Mouse (Mus musculus) MEL (cell line): ENCODE measurements at regions not wholly inside any gene's neighbourhood (a gene's known extent, or its start where the extent isn't known, plus 50 kb on each side); places are given as distances from the start of the nearest gene placed in this dataset.

ENCODE experiments used
- DNase-seq: peaks from one replicate; pipeline ENCODE4 v3.0.0; 2011; ENCODE audit warnings: low read depth, low spot score
- H3K27ac ChIP-seq: 2 replicates; pipeline ENCODE4 v1.5.1; 2012; ENCODE audit warnings: low read depth, mild to moderate bottlenecking, control low read depth, low read length, moderate library complexity; ENCODE audit not compliant: control insufficient read depth
- H3K27me3 ChIP-seq, 2 experiments: fragments of 150-350 bp in 1 of 2; sonication (generic) in 1 of 2; 2 replicates each; pipeline ENCODE4 v1.6.1; 2012; ENCODE audit warnings: low read length in 2 of 2, mild to moderate bottlenecking in 2 of 2, improper control_type of control experiment in 1 of 2, moderate library complexity in 1 of 2; ENCODE audit not compliant: insufficient read depth in 2 of 2, control insufficient read depth in 1 of 2
- H3K36me3 ChIP-seq, 2 experiments: 2 replicates each; pipeline ENCODE4 v1.6.1; 2012 to 2014; ENCODE audit warnings: low read length in 2 of 2, improper control_type of control experiment in 1 of 2, inconsistent platforms in 1 of 2, mild to moderate bottlenecking in 1 of 2; ENCODE audit not compliant: insufficient read depth in 2 of 2, control insufficient read depth in 1 of 2
- H3K4me1 ChIP-seq, 2 experiments: fragments of 150-350 bp in 1 of 2; sonication (generic) in 1 of 2; 2 replicates each; pipeline ENCODE4 v1.6.1; 2012; ENCODE audit warnings: low read length in 2 of 2, improper control_type of control experiment in 1 of 2, mild to moderate bottlenecking in 1 of 2; ENCODE audit not compliant: insufficient read depth in 2 of 2, control insufficient read depth in 1 of 2
- H3K4me3 ChIP-seq, 2 experiments: fragments of 150-350 bp in 1 of 2; sonication (generic) in 1 of 2; 2 replicates each; pipeline ENCODE4 v1.5.1; 2012; ENCODE audit warnings: low read depth in 2 of 2, low read length in 2 of 2, mild to moderate bottlenecking in 2 of 2, moderate library complexity in 2 of 2, control low read depth in 1 of 2, improper control_type of control experiment in 1 of 2; ENCODE audit not compliant: control insufficient read depth in 1 of 2, insufficient read depth in 1 of 2
- H3K79me2 ChIP-seq: 2 replicates; pipeline ENCODE4 v1.6.1; 2012; ENCODE audit warnings: mild to moderate bottlenecking, low read length, moderate library complexity; ENCODE audit not compliant: control insufficient read depth, poor library complexity, insufficient read depth
- H3K9ac ChIP-seq: 2 replicates; pipeline ENCODE4 v1.6.1; 2012; ENCODE audit warnings: low read depth, mild to moderate bottlenecking, control low read depth, low read length, moderate library complexity; ENCODE audit not compliant: control insufficient read depth, poor library complexity, severe bottlenecking
- H3K9me3 ChIP-seq: fragments of 150-350 bp; sonication (generic); replicated peaks from 2 replicates; pipeline ENCODE4 v1.6.1; 2012; ENCODE audit warnings: mild to moderate bottlenecking, low read length, improper control_type of control experiment, moderate library complexity; ENCODE audit not compliant: insufficient read depth
- CHD1 ChIP-seq: IDR thresholded peaks from 2 replicates; pipeline ENCODE4 v1.6.1; 2012; ENCODE audit warnings: low read depth, mild to moderate bottlenecking, inconsistent platforms, low read length, improper control_type of control experiment
- CHD2 ChIP-seq: IDR thresholded peaks from 2 replicates; pipeline ENCODE4 v1.6.1; 2011; ENCODE audit warnings: low read length, improper control_type of control experiment
- ETS1 ChIP-seq: IDR thresholded peaks from 2 replicates; pipeline ENCODE4 v1.6.1; 2012; ENCODE audit warnings: low read depth, mild to moderate bottlenecking, inconsistent platforms, low read length, improper control_type of control experiment, moderate library complexity
- HCFC1 ChIP-seq: IDR thresholded peaks from 2 replicates; pipeline ENCODE4 v1.6.1; 2012; ENCODE audit warnings: low read depth, mild to moderate bottlenecking, inconsistent platforms, low read length, improper control_type of control experiment, moderate library complexity
- NELFE ChIP-seq: IDR thresholded peaks from 2 replicates; pipeline ENCODE4 v1.6.1; 2011; ENCODE audit warnings: low read depth, low read length, improper control_type of control experiment
- POLR2AphosphoS2 ChIP-seq: IDR thresholded peaks from 2 replicates; pipeline ENCODE4 v1.6.1; 2011; ENCODE audit warnings: low read length, improper control_type of control experiment
- RAD21 ChIP-seq: IDR thresholded peaks from 2 replicates; pipeline ENCODE4 v1.6.1; 2011; ENCODE audit warnings: mild to moderate bottlenecking, low read depth, low read length, improper control_type of control experiment
- TBP ChIP-seq: IDR thresholded peaks from 2 replicates; pipeline ENCODE4 v1.8.0; 2011; ENCODE audit warnings: low read depth, low read length, improper control_type of control experiment
- TCF12 ChIP-seq: IDR thresholded peaks from 2 replicates; pipeline ENCODE4 v1.6.1; 2014; ENCODE audit warnings: low read depth, mild to moderate bottlenecking, inconsistent platforms, low read length, improper control_type of control experiment, moderate library complexity
- USF2 ChIP-seq, 2 experiments: IDR thresholded peaks; 2 replicates each; pipeline ENCODE4 v1.6.1; 2011 to 2012; ENCODE audit warnings: improper control_type of control experiment in 2 of 2, low read length in 2 of 2, borderline replicate concordance in 1 of 2, inconsistent platforms in 1 of 2, low read depth in 1 of 2, mild to moderate bottlenecking in 1 of 2; ENCODE audit not compliant: insufficient read depth in 1 of 2
- ZMIZ1 ChIP-seq: IDR thresholded peaks from 2 replicates; pipeline ENCODE4 v1.6.1; 2012; ENCODE audit warnings: low read depth, mild to moderate bottlenecking, inconsistent platforms, low read length, improper control_type of control experiment, moderate library complexity

- Histone ChIP-seq H3K36me3 (no peaks in the 10 kb centered on the region), H3K27ac (no peak overlapping the region), H3K4me1 (no peaks in the 10 kb centered on the region), H3K9me3 (no peaks in the 10 kb centered on the region), H3K9ac (no peak overlapping the region), H3K4me3 (no peak overlapping the region), H3K27me3 (peaks cover 0 to 2% of the 10 kb centered on the region in 2 experiments; a peak in 1 of 4 replicates), H3K79me2 (no peaks in the 10 kb centered on the region)
- DNase-seq: no peak
- TF ChIP-seq RAD21 (no peak), HCFC1 (no peak), USF2 (IDR thresholded peaks at IDR 0.05; ENCODE audit: borderline replicate concordance in 1 of 2, insufficient read depth in 1 of 2, low read depth in 1 of 2, low read length in 2 of 2) (no peak), CHD2 (no peak)
- TF ChIP-seq, all 39 proteins: peak for 0
Measured at GRCm38 (mm10) chr14:102700457-102700856, 282.0 kb downstream of the Kctd12 start.

GRCm38 (mm10) chr14:102699015-102699414 lies 283.4 kb downstream of the Kctd12 start:
- H3K27ac ChIP-seq: no peak overlapping the region
- no peaks in the 10 kb centered on the region for H3K9me3 ChIP-seq
- no peaks in the 10 kb centered on the region for H3K36me3 ChIP-seq
- H3K27me3 ChIP-seq: peaks cover 0 to 2% of the 10 kb centered on the region in 2 experiments; a peak in 1 of 4 replicates
- no peak for DNase-seq
- TF ChIP-seq USF2 (IDR thresholded peaks at IDR 0.05; ENCODE audit: borderline replicate concordance in 1 of 2, insufficient read depth in 1 of 2, low read depth in 1 of 2, low read length in 2 of 2): no peak
- no peak for TF ChIP-seq ETS1
- TF ChIP-seq CHD1: no peak
- TF ChIP-seq NELFE: no peak
- no peaks in the 10 kb centered on the region for H3K4me1 ChIP-seq
- H3K79me2 ChIP-seq: no peaks in the 10 kb centered on the region
- H3K9ac ChIP-seq: no peak overlapping the region
- H3K4me3 ChIP-seq: no peak overlapping the region

DNA sequence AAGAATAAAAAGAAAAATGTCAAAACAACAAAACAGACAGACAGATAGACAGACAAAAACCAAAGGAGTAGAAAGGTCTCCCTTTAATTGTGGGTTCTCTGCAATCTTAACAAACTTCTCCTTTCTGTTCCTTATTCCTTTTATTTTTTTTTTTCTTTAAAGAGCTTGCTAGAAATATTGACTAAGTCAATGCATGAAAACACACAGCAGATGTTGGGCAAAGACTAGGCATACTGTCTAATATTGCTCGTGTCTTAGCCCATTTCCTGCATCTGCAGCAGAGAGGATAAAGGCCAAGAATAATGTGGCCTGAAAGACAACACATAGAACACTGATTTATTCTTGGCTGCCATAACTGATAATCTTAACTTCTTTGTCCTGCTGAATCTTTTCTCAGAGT lies 295.6 kb downstream of the Kctd12 start:
- Histone ChIP-seq H3K36me3 (no peaks in the 10 kb centered on the region), H3K4me1 (no peaks in the 10 kb centered on the region), H3K27me3 (no peaks in the 10 kb centered on the region), H3K79me2 (no peaks in the 10 kb centered on the region), H3K9ac (no peak overlapping the region), H3K4me3 (no peak overlapping the region), H3K27ac (no peak overlapping the region), H3K9me3 (no peaks in the 10 kb centered on the region)
- TF ChIP-seq TBP: no peak
- no peak for TF ChIP-seq POLR2AphosphoS2
- TF ChIP-seq ZMIZ1: no peak
- TF ChIP-seq TCF12: no peak
- no peak for TF ChIP-seq USF2 (IDR thresholded peaks at IDR 0.05; ENCODE audit: borderline replicate concordance in 1 of 2, insufficient read depth in 1 of 2, low read depth in 1 of 2, low read length in 2 of 2)
- no peak for DNase-seq
